Mouse (Mus musculus) heart, embryonic 13.5 days (tissue): ENCODE results near the gene Gm17409. TPM values are rescaled to one million over a fixed set of nuclear protein-coding genes. Genes with fewer than 3 reads are reported as not detected.

Experiments used
- ATAC-seq: fragments of 200-750 bp; cut with Nextera tagmentation; 2 replicates; pipeline ENCODE4 v1.8.0; 2017; ENCODE audit warnings: moderate TSS enrichment; ENCODE audit not compliant: insufficient number of reproducible peaks, low FRiP score, low TSS enrichment; ENCODE audit errors: extremely low read depth
- H3K27ac ChIP-seq: fragments of 300-500 bp; sonication (generic); replicated peaks from 2 replicates; pipeline ENCODE4 v1.5.1; 2015; ENCODE audit warnings: moderate library complexity, mild to moderate bottlenecking, inconsistent platforms
- H3K27me3 ChIP-seq: fragments of 300-500 bp; sonication (generic); replicated peaks from 2 replicates; pipeline ENCODE4 v1.6.1; 2015; ENCODE audit warnings: mild to moderate bottlenecking, inconsistent platforms
- H3K36me3 ChIP-seq: fragments of 300-500 bp; sonication (generic); 2 replicates; pipeline ENCODE4 v1.6.1; 2015; ENCODE audit warnings: mild to moderate bottlenecking, inconsistent platforms
- H3K4me1 ChIP-seq: fragments of 300-500 bp; sonication (generic); 2 replicates; pipeline ENCODE4 v1.6.1; 2015; ENCODE audit warnings: inconsistent platforms
- H3K4me2 ChIP-seq: fragments of 300-500 bp; sonication (generic); 2 replicates; pipeline ENCODE4 v1.6.1; 2015; ENCODE audit warnings: inconsistent platforms, mild to moderate bottlenecking, moderate library complexity
- H3K4me3 ChIP-seq: fragments of 300-500 bp; sonication (generic); 2 replicates; pipeline ENCODE4 v1.5.1; 2015; ENCODE audit warnings: moderate library complexity, mild to moderate bottlenecking, inconsistent platforms
- H3K9ac ChIP-seq: fragments of 300-500 bp; sonication (generic); 2 replicates; pipeline ENCODE4 v1.6.1; 2015; ENCODE audit warnings: inconsistent platforms, mild to moderate bottlenecking, moderate library complexity
- H3K9me3 ChIP-seq: fragments of 300-500 bp; sonication (generic); 2 replicates; pipeline ENCODE4 v1.6.1; 2016; ENCODE audit warnings: inconsistent platforms
- WGBS: fragments of 180-500 bp; shearing (Covaris S2); methylation state at CpG from one replicate; pipeline ENCODE4 v1.1.7; 2015; ENCODE audit warnings: mixed read lengths; 5-methylcytosine and 5-hydroxymethylcytosine counted together
- polyA plus RNA-seq: library from polyadenylated mRNA; unstranded; fragments of >200 nt; fragmentation: Nextera tagmentation; extraction: Ambion mirVana; gene quantifications from 2 replicates; pipeline ENCODE4 v1.2.1, GENCODE M21; 2015

The Gm17409 gene
- polyA plus RNA-seq, 1 experiment from 2014 or later = 0.15 TPM

DNA sequence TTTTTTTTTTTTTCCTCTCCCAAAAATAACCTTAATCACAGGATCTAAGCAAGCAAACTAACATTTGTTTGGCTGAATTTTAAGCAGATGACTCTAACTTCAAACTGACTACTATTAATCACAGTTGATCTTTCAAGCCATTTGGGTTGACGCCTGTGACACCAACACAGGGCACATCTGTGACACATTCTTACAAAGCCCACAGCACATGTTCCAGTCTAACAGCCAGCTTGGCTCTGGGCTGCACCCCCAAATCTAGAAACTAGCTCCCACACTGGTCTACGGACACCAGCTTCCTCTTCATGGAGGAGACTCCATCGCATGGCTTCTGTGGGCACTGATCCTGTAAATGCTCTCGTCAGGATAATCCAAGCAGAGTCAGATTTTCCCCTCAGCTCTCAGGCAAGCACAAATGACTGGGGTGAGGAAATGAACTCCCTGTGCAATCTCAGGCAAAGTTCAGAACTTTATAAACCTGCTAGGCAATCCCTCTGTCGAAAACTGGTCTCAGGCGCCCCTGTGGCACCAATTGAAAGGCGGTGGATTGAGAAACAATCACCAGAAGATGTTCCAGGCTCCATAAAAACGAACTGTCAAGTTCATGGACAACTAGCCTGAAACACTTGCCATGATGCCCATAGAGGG is 13.0 kb upstream of the Gm17409 start:
- no peak overlapping the region for H3K27ac ChIP-seq
- no peaks in the 10 kb centered on the region; the same call in 1 of the 2 replicates for H3K4me1 ChIP-seq
- H3K4me3 ChIP-seq = no peak overlapping the region
- H3K9ac ChIP-seq = no peak overlapping the region
- H3K4me2 ChIP-seq = no peak overlapping the region
- H3K36me3 ChIP-seq = peaks cover 79% of the 10 kb centered on the region
- H3K9me3 ChIP-seq = no peaks in the 10 kb centered on the region
- ATAC-seq = no peak
- 86% methylated on average over 8 of the region's 8 CpGs for WGBS
- H3K27me3 ChIP-seq = no peaks in the 10 kb centered on the region

DNA sequence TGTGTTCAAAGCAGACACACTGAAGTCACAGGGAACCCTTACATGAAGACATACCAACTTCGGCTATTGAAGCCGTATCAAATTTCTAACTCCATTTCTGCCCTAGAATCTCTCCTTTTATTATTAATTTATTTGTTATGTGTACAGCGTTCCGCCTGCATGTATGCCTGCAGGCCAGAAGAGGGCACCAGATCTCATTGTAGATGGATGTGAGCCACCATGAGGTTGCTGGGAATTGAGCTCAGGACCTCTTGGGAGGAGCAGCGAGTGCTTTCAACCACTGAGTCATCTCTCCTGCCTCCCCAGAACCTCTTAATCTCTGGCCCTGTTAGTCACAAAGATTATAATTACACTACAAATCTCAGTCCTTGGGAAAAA is 12.4 kb upstream of the Gm17409 start:
- no peak for ATAC-seq
- no peak overlapping the region for H3K4me3 ChIP-seq
- no peak overlapping the region for H3K27ac ChIP-seq
- no peak overlapping the region for H3K9ac ChIP-seq
- H3K36me3 ChIP-seq = peaks cover 84% of the 10 kb centered on the region
- no peak overlapping the region for H3K4me2 ChIP-seq
- H3K27me3 ChIP-seq = no peaks in the 10 kb centered on the region
- 88% methylated on average over 5 of the region's 5 CpGs for WGBS
- no peaks in the 10 kb centered on the region; the same call in 1 of the 2 replicates for H3K4me1 ChIP-seq
- no peaks in the 10 kb centered on the region for H3K9me3 ChIP-seq

DNA sequence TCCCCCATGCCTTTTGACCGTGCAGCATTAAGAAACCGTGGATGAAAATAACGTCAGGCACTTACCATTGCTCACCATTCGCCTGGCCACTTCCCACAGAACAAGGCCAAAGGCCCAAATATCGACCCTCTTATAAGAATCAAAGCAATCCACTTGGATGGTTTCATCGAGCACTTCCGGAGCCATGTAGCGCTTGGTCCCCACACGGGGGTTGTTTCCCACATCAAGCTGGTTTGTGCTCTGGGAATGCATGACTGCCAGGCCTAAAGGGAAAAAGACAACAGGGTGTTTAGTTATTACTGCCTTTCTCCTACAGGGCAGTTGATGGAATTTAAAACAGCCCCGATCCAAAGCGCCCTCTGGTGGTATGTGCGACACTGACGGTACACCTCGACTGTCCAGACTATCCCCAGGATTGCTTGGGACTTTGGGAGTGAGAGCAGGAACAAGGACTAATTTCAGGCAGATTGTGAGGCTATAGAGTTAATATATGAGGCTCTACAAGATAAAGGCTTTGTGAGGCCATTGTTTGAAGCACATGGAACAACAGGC is 11.0 kb upstream of the Gm17409 start:
- no peak for ATAC-seq

DNA sequence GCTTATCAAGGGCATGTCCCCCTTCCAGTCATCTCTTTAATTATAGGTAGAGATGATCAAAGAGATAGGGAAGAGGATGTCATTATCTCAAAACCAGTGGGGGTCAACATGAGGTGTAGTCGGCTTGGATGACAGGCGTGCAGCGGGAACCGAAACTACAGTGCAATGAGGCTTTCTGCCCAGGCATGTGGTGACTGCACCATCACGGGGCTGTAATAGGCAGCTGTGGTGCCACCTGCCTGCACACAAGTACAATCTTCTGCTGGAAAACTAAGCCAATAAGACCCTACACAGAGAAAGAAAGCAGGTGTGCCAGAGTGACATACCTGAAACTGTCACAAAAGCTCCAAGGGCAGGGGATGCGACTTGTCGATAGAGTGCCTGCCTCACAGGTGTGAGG is 374 bp downstream of the Gm17409 start:
- WGBS = 86% methylated on average over 7 of the region's 7 CpGs
- Histone ChIP-seq H3K36me3 (peaks cover 97% of the 10 kb centered on the region), H3K4me1 (0 out of 2 replicates have a peak, but pooled peaks cover 3% of the 10 kb centered on the region), H3K27me3 (no peaks in the 10 kb centered on the region), H3K9me3 (peaks cover 5% of the 10 kb centered on the region; the same call in 1 of the 2 replicates), H3K27ac (no peak overlapping the region), H3K4me3 (no peak overlapping the region), H3K4me2 (no peak overlapping the region), H3K9ac (no peak overlapping the region)
- no peak for ATAC-seq

More for the DNA sequence above, 11.0 kb upstream of the Gm17409 start:
- Histone ChIP-seq H3K4me2 (no peak overlapping the region), H3K27ac (no peak overlapping the region), H3K9me3 (no peaks in the 10 kb centered on the region), H3K9ac (no peak overlapping the region), H3K36me3 (peaks cover 89% of the 10 kb centered on the region), H3K4me1 (no peaks in the 10 kb centered on the region; the same call in 1 of the 2 replicates), H3K4me3 (no peak overlapping the region), H3K27me3 (no peaks in the 10 kb centered on the region)
- WGBS = 74% methylated on average over 14 of the region's 14 CpGs

DNA sequence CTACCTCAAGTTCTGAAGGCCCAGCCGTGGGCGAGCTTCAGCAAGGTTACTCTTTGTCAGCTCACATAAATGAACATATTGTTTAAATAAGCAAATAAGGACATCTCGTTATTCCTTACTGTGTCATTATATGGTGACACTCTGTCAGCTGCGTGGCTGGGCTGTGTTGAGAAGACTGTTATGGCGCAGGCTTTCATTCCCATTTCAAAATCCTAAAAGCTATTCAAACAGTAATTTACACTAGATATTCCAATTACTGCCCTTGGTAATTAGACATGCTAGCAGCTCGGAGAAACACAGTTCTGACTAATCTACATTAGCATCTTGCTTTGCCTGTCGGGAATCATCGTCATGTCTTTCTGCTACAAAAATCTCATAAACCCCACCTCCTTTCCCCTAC is 5.7 kb downstream of the Gm17409 start:
- ATAC-seq = no peak
- Histone ChIP-seq H3K4me2 (no peak overlapping the region), H3K4me1 (peaks cover 4% of the 10 kb centered on the region; the same call in 1 of the 2 replicates), H3K27me3 (no peaks in the 10 kb centered on the region), H3K27ac (no peak overlapping the region), H3K9me3 (no peaks in the 10 kb centered on the region), H3K4me3 (no peak overlapping the region), H3K36me3 (peaks cover 85% of the 10 kb centered on the region), H3K9ac (no peak overlapping the region)
- WGBS = 81% methylated on average over 8 of the region's 8 CpGs

DNA sequence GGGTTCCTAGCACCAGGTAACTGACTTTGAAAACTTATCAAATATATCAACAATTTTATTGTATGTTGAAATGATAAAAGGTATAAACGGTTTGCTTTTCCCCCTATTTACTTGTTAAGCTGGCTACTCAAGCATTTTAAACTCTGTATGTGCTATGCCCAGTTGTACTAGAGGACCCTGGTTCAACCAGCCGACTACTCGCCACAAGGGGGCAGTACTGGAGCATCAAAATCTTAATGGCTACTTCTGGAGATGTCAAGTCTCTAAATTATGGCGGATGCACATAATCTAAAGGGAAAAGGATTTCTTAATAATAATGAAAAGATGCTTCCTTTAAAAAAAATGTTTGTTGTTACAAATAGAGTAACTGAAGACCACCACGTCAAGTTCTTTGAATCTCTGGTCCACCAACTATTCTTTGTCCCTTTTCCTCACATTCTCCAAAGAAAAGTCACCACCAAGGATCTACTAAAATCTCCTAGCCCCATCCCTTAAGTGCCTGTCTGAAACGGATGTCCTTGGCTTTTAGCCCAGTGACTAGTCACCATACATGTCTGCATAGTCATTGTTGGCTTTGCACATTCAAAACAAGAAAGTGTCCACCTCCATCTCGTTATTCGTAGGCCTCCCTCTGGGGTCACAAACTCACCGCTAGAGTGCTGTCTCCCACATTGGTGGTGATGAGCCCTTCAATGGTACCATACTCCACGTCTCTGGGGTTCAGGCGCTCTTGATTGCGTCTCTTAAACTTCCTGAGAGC is 7.2 kb downstream of the Gm17409 start:
- Histone ChIP-seq H3K27ac (no peak overlapping the region), H3K4me3 (no peak overlapping the region), H3K4me1 (peaks cover 16% of the 10 kb centered on the region), H3K4me2 (no peak overlapping the region), H3K36me3 (peaks cover 70% of the 10 kb centered on the region), H3K27me3 (no peaks in the 10 kb centered on the region), H3K9me3 (no peaks in the 10 kb centered on the region), H3K9ac (no peak overlapping the region)
- ATAC-seq = no peak
- 50% methylated on average over 12 of the region's 12 CpGs for WGBS

DNA sequence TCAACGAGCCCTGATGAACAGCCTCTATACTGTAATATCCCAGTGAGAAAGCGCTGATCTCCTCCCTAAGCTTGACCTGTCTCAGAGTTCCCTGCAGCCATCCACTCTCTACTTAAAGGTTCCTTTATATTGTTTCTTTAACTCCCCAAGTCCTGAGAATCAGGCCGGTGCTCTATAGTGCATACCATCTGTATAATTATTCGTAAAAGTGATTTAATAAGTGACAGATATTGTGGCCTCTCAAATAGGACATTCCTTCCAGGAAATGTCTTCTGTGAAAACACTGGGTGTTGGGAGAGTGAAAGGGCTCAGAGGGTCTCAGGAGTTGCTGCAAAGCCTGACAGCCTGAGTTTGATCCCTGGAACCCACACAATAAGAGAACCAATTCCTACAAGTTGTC is 8.2 kb downstream of the Gm17409 start:
- Histone ChIP-seq H3K4me1 (peaks cover 20% of the 10 kb centered on the region), H3K27ac (no peak overlapping the region), H3K4me2 (no peak overlapping the region), H3K36me3 (peaks cover 60% of the 10 kb centered on the region), H3K4me3 (no peak overlapping the region), H3K9ac (no peak overlapping the region), H3K27me3 (no peaks in the 10 kb centered on the region), H3K9me3 (no peaks in the 10 kb centered on the region)
- 89% methylated on average over 4 of the region's 4 CpGs for WGBS
- no peak for ATAC-seq

DNA sequence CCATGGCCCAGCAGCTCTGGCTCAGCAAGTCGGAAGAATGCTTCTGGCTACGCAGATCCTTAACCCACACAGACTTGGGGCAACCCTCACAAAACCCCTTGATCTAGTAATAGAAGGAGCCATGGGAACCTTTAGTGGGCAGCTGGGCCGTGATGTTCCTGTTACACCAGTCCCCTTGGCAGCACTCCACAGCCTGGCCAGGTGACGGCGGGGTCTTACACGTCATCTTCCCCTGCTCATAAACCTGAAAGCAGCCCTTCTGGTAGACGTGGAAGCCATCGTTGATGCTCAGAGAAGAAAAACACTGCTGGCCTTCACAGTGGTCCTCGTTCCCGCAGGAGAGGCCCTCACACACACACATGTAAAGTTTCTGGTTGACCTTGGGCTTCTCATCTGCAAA is 9.6 kb downstream of the Gm17409 start:
- no peak overlapping the region for H3K4me3 ChIP-seq
- no peaks in the 10 kb centered on the region for H3K27me3 ChIP-seq
- no peak for ATAC-seq
- H3K36me3 ChIP-seq = peaks cover 47% of the 10 kb centered on the region
- H3K4me2 ChIP-seq = no peak overlapping the region
- no peak overlapping the region for H3K27ac ChIP-seq
- H3K9me3 ChIP-seq = no peaks in the 10 kb centered on the region
- 80% methylated on average over 10 of the region's 10 CpGs for WGBS
- peaks cover 24% of the 10 kb centered on the region for H3K4me1 ChIP-seq
- no peak overlapping the region for H3K9ac ChIP-seq

DNA sequence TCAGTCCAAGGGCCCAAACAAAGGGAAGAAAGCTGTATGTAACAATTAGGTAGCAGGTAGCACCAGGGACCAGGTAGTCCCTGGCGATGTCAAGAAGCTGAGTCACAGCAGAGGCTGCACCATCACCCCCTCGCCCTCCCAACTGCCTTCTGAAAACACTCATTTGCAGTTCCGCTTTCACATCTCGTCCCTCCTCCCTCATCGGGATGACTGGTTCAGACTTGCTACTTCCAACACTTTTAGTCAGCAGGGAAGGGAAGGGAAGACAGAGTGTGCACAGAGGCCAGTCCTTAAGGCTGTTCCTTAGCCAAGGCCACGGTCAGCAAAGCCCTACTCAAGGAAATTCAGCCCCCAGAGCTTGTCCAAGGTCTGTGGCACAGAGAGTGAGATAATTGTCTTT is 10.8 kb downstream of the Gm17409 start:
- Histone ChIP-seq H3K27ac (0 out of 2 replicates have a peak overlapping the region, but pooled peaks have one; percentile 20), H3K4me1 (peaks cover 36% of the 10 kb centered on the region), H3K27me3 (no peaks in the 10 kb centered on the region), H3K4me2 (no peak overlapping the region), H3K9me3 (no peaks in the 10 kb centered on the region), H3K9ac (no peak overlapping the region), H3K4me3 (no peak overlapping the region), H3K36me3 (peaks cover 37% of the 10 kb centered on the region)
- WGBS = 60% methylated on average over 6 of the region's 6 CpGs
- ATAC-seq = no peak

DNA sequence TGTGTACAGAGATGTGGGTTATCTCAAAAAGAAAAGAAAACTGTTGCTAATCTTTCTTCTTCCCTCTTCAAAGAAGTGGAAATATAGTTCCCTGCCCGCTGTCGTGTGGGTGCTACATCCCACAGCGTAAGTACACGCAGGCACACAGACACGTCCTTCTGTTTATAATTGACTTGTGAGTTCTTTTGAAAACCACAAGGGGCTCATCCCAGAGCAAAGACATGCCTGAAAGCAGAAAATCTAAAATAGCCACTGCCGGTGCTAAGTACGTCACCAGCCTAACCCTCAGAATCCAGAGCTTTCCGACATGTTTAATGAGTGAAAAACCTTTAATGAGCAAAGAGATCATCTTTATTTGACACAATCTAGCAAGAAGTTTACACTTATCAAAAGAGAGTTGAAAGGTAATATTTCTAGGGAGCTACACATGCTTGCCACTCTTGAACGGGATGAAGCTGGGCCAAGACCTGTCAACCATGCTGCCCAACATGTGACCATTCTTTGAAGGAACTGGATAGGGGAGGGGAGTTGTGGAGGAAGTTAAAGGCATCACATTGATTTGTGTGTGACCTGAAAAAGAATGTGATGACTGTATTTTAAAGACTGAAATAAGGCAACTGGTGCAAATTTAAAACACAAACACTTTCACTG is 11.7 kb downstream of the Gm17409 start:
- peaks cover 29% of the 10 kb centered on the region for H3K36me3 ChIP-seq
- no peak overlapping the region for H3K27ac ChIP-seq
- no peak for ATAC-seq
- H3K9me3 ChIP-seq = no peaks in the 10 kb centered on the region
- 68% methylated on average over 9 of the region's 9 CpGs for WGBS
- H3K9ac ChIP-seq = no peak overlapping the region
- no peak overlapping the region for H3K4me3 ChIP-seq
- no peak overlapping the region for H3K4me2 ChIP-seq
- no peaks in the 10 kb centered on the region for H3K27me3 ChIP-seq
- H3K4me1 ChIP-seq = peaks cover 44% of the 10 kb centered on the region

DNA sequence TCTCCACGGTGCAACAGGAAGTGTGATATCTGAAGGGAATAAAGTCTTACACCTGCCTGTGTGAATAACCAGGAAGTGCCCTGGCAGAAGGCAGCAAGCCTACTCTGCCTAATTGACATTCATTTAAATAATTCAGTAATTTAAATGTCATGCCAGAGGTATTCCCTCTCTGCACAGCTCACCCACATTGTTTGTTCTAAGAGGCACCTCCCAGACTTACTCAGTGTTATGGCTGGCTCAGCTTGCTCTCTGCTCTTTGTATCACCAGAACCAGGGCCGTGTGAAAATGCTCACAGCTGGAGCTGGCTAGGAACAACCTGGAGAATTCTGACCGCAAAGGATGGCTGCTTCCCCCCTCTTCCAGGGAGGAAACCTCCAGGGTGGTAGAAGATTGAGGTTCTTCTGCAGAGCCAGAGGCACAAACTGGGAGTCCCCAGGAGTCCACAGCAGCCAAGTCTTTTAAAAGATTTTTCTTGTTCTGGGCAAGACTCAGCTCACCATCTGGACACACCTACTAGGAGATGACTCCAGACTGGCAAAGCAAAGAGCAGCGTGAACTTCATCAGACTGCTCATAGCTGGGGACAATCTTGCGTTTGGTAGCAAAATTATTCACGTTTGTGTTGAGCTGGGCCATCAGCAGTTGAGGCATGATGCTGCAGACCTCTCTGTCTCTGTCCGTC is 14.5 kb downstream of the Gm17409 start:
- no peaks in the 10 kb centered on the region for H3K9me3 ChIP-seq
- H3K27ac ChIP-seq = peak overlapping the region; percentile 79
- H3K9ac ChIP-seq = 0 out of 2 replicates have a peak overlapping the region, but pooled peaks have one; percentile 19
- no peaks in the 10 kb centered on the region for H3K27me3 ChIP-seq
- 33% methylated on average over 7 of the region's 7 CpGs for WGBS
- no peak for ATAC-seq
- peaks cover 5% of the 10 kb centered on the region for H3K36me3 ChIP-seq
- peaks cover 72% of the 10 kb centered on the region for H3K4me1 ChIP-seq
- H3K4me2 ChIP-seq = peak overlapping the region; percentile 24
- no peak overlapping the region for H3K4me3 ChIP-seq
